Mouse (Mus musculus) hindbrain, embryonic 12.5 days (tissue): ENCODE measurements around the gene Tle4. TPM values are rescaled to one million over a fixed set of nuclear protein-coding genes. Genes with fewer than 3 reads are reported as not detected.

Source experiments
- ATAC-seq: fragments of 200-750 bp; cut with Nextera tagmentation; 2 replicates; pipeline ENCODE4 v1.8.0; 2017; ENCODE audit warnings: moderate TSS enrichment; ENCODE audit not compliant: low FRiP score
- H3K27ac ChIP-seq: fragments of 300-500 bp; sonication (generic); 2 replicates; pipeline ENCODE4 v1.5.1; 2016; ENCODE audit warnings: mild to moderate bottlenecking
- H3K27me3 ChIP-seq: fragments of 300-500 bp; sonication (generic); 2 replicates; pipeline ENCODE4 v1.6.1; 2016; ENCODE audit warnings: mild to moderate bottlenecking
- H3K36me3 ChIP-seq: fragments of 300-500 bp; sonication (generic); 2 replicates; pipeline ENCODE4 v1.6.1; 2016; ENCODE audit warnings: mild to moderate bottlenecking
- H3K4me1 ChIP-seq: fragments of 300-500 bp; sonication (generic); 2 replicates; pipeline ENCODE4 v1.6.1; 2016
- H3K4me2 ChIP-seq: fragments of 300-500 bp; sonication (generic); replicated peaks from 2 replicates; pipeline ENCODE4 v1.6.1; 2016; ENCODE audit warnings: mild to moderate bottlenecking
- H3K4me3 ChIP-seq: fragments of 300-500 bp; sonication (generic); 2 replicates; pipeline ENCODE4 v1.5.1; 2016; ENCODE audit warnings: mild to moderate bottlenecking
- H3K9ac ChIP-seq: fragments of 300-500 bp; sonication (generic); 2 replicates; pipeline ENCODE4 v1.6.1; 2016; ENCODE audit warnings: mild to moderate bottlenecking, moderate library complexity
- H3K9me3 ChIP-seq: fragments of 300-500 bp; sonication (generic); replicated peaks from 2 replicates; pipeline ENCODE4 v1.6.1; 2016; ENCODE audit warnings: mild to moderate bottlenecking
- WGBS: fragments of 180-500 bp; shearing (Covaris S2); methylation state at CpG from one replicate; pipeline ENCODE4 v1.1.7; 2016; 5-methylcytosine and 5-hydroxymethylcytosine counted together
- polyA plus RNA-seq: library from polyadenylated mRNA; unstranded; fragments of >200 nt; fragmentation: Nextera tagmentation; extraction: Ambion mirVana; gene quantifications from 2 replicates; pipeline ENCODE4 v1.2.1, GENCODE M21; 2016

Gene Tle4
- polyA plus RNA-seq, 1 experiment from 2014 or later: 37.7 TPM

- WGBS: 71% methylated on average over 2 of the region's 2 CpGs
- no peak overlapping the region for H3K4me3 ChIP-seq
- ATAC-seq: no peak
- no peak overlapping the region for H3K27ac ChIP-seq
- H3K9ac ChIP-seq: no peak overlapping the region
- peaks cover 36% of the 10 kb centered on the region for H3K4me1 ChIP-seq
- H3K27me3 ChIP-seq: no peaks in the 10 kb centered on the region
- H3K9me3 ChIP-seq: no peaks in the 10 kb centered on the region
- no peak overlapping the region for H3K4me2 ChIP-seq
- H3K36me3 ChIP-seq: no peaks in the 10 kb centered on the region
Measured at GRCm38 (mm10) chr19:14507911-14508310, 89.9 kb downstream of the Tle4 start.

DNA sequence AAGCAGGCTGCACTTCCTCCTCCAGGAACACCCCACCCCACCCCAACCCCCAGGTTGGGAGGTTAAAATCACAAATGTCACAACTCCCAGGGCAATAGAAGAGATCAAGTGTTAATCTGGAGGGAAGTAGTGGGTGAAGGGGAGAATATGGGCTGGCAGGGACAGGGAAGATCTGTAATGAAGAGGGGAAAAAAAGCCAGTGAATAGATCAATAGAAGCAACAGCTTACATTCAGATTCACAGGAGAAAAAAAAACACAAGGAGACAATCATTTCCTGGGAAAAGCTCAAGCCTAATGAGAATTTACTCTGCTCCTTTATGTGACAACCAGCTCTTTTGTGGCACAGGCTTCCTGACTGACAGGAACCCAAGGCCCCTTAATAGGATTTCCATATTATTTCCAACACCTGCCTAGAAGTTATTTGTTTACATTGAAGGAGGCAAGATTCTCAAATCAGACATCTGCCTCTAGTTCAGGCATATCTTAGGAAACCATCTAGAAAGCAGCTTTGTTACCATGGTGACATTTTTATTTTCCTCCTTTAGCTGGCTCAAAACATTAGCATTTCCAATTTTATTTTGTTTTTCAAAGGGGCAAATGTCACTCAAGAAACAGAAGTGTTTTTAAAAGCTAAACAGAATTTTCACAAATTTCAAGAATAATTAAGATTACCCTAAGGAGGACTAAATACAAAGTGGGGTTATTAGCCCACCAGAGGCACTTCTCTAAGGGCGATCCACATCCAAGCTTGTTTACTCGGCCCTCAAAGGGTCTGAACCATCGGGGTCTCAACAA lies 90.8 kb downstream of the Tle4 start:
- peak; percentile 49 for ATAC-seq
- H3K4me1 ChIP-seq: peaks cover 44% of the 10 kb centered on the region
- H3K27ac ChIP-seq: peak overlapping the region; percentile 62; the same call in 1 of the 2 replicates
- WGBS: 40% methylated on average over 3 of the region's 3 CpGs
- H3K9ac ChIP-seq: no peak overlapping the region
- no peaks in the 10 kb centered on the region for H3K9me3 ChIP-seq
- H3K27me3 ChIP-seq: no peaks in the 10 kb centered on the region
- H3K36me3 ChIP-seq: no peaks in the 10 kb centered on the region
- H3K4me2 ChIP-seq: no peak overlapping the region
- H3K4me3 ChIP-seq: no peak overlapping the region

GRCm38 (mm10) chr19:14505885-14506548 lies 91.8 kb downstream of the Tle4 start:
- no peak overlapping the region for H3K9ac ChIP-seq
- H3K27ac ChIP-seq: peak overlapping the region; percentile 70
- no peaks in the 10 kb centered on the region for H3K27me3 ChIP-seq
- no peaks in the 10 kb centered on the region for H3K9me3 ChIP-seq
- no peak overlapping the region for H3K4me3 ChIP-seq
- peaks cover 48% of the 10 kb centered on the region for H3K4me1 ChIP-seq
- 66% methylated on average over 2 of the region's 2 CpGs for WGBS
- ATAC-seq: peak; percentile 27; the same call in 1 of the 2 replicates
- H3K36me3 ChIP-seq: no peaks in the 10 kb centered on the region
- peak overlapping the region; percentile 15; the same call in 1 of the 2 replicates for H3K4me2 ChIP-seq

DNA sequence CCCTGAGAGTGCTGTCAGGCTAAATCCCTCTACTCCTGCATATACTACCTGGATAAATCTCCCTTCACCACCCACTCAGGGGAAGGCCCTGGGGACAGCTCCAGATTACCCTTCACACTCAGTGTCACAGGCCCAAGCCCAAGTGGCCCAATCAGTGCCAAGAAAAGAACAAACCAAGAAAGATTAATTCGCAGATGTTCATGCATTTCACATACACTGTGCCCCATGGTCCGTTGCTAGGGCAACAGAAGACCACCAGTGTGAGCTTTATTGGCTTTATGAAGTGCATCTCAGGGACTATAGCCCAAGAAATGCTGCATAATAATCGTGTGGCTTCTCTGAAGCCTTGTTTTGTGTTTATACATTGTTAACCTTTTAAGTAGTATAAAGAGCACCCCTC lies 92.5 kb downstream of the Tle4 start:
- H3K9ac ChIP-seq: no peak overlapping the region
- WGBS: 30% methylated on average over 3 of the region's 3 CpGs
- peak overlapping the region; percentile 15; the same call in 1 of the 2 replicates for H3K4me2 ChIP-seq

GRCm38 (mm10) chr19:14503862-14504261 lies 94.0 kb downstream of the Tle4 start:
- H3K4me3 ChIP-seq: no peak overlapping the region
- no peak overlapping the region for H3K9ac ChIP-seq
- no peak overlapping the region for H3K27ac ChIP-seq
- H3K36me3 ChIP-seq: no peaks in the 10 kb centered on the region
- H3K4me1 ChIP-seq: peaks cover 48% of the 10 kb centered on the region
- no peak for ATAC-seq
- H3K4me2 ChIP-seq: no peak overlapping the region
- WGBS: 82% methylated on average over 6 of the region's 6 CpGs
- H3K9me3 ChIP-seq: no peaks in the 10 kb centered on the region
- H3K27me3 ChIP-seq: no peaks in the 10 kb centered on the region

More for the DNA sequence above, 92.5 kb downstream of the Tle4 start:
- Histone ChIP-seq H3K27ac (peak overlapping the region; percentile 70), H3K4me3 (no peak overlapping the region), H3K36me3 (no peaks in the 10 kb centered on the region), H3K4me1 (peaks cover 48% of the 10 kb centered on the region), H3K9me3 (no peaks in the 10 kb centered on the region), H3K27me3 (no peaks in the 10 kb centered on the region)
- ATAC-seq: peak; percentile 71

- Histone ChIP-seq H3K36me3 (no peaks in the 10 kb centered on the region), H3K27me3 (no peaks in the 10 kb centered on the region), H3K4me1 (peaks cover 37% of the 10 kb centered on the region), H3K4me3 (no peak overlapping the region), H3K9me3 (no peaks in the 10 kb centered on the region), H3K4me2 (no peak overlapping the region), H3K9ac (no peak overlapping the region), H3K27ac (no peak overlapping the region)
- 12% methylated on average over 7 of the region's 7 CpGs for WGBS
- peak; percentile 10; the same call in 1 of the 2 replicates for ATAC-seq
Measured at GRCm38 (mm10) chr19:14502234-14502633, 95.6 kb downstream of the Tle4 start.

- WGBS: 38% methylated on average over 3 of the region's 3 CpGs
- no peaks in the 10 kb centered on the region for H3K27me3 ChIP-seq
- ATAC-seq: no peak
Measured at GRCm38 (mm10) chr19:14499835-14500425, 97.9 kb downstream of the Tle4 start.

GRCm38 (mm10) chr19:14493047-14493446 lies 104.8 kb downstream of the Tle4 start:
- H3K27ac ChIP-seq: no peak overlapping the region
- H3K4me2 ChIP-seq: no peak overlapping the region
- WGBS: 92% methylated on average over 3 of the region's 3 CpGs
- no peak for ATAC-seq
- H3K4me3 ChIP-seq: no peak overlapping the region
- H3K9me3 ChIP-seq: no peaks in the 10 kb centered on the region
- no peak overlapping the region for H3K9ac ChIP-seq
- H3K4me1 ChIP-seq: no peaks in the 10 kb centered on the region
- no peaks in the 10 kb centered on the region for H3K27me3 ChIP-seq
- no peaks in the 10 kb centered on the region for H3K36me3 ChIP-seq

More at GRCm38 (mm10) chr19:14499835-14500425, 97.9 kb downstream of the Tle4 start:
- Histone ChIP-seq H3K9ac (no peak overlapping the region), H3K4me2 (no peak overlapping the region), H3K27ac (no peak overlapping the region), H3K9me3 (no peaks in the 10 kb centered on the region), H3K4me1 (peaks cover 15% of the 10 kb centered on the region), H3K4me3 (no peak overlapping the region), H3K36me3 (no peaks in the 10 kb centered on the region)

- WGBS: 69% methylated on average over 9 of the region's 9 CpGs
- ATAC-seq: peak; percentile 50; the same call in 1 of the 2 replicates
Measured at GRCm38 (mm10) chr19:14487180-14487579, 110.7 kb downstream of the Tle4 start.

GRCm38 (mm10) chr19:14485176-14485575 lies 112.7 kb downstream of the Tle4 start:
- Histone ChIP-seq H3K4me3 (no peak overlapping the region), H3K4me2 (no peak overlapping the region), H3K36me3 (no peaks in the 10 kb centered on the region), H3K4me1 (peaks cover 16% of the 10 kb centered on the region), H3K27me3 (no peaks in the 10 kb centered on the region), H3K9ac (no peak overlapping the region), H3K27ac (no peak overlapping the region), H3K9me3 (no peaks in the 10 kb centered on the region)
- ATAC-seq: no peak
- WGBS: 81% methylated on average over 3 of the region's 3 CpGs

More at GRCm38 (mm10) chr19:14487180-14487579, 110.7 kb downstream of the Tle4 start:
- no peak overlapping the region for H3K4me2 ChIP-seq
- no peak overlapping the region for H3K27ac ChIP-seq
- H3K4me1 ChIP-seq: peaks cover 3% of the 10 kb centered on the region
- H3K9ac ChIP-seq: no peak overlapping the region
- H3K36me3 ChIP-seq: no peaks in the 10 kb centered on the region
- H3K27me3 ChIP-seq: no peaks in the 10 kb centered on the region
- H3K4me3 ChIP-seq: no peak overlapping the region
- H3K9me3 ChIP-seq: no peaks in the 10 kb centered on the region

DNA sequence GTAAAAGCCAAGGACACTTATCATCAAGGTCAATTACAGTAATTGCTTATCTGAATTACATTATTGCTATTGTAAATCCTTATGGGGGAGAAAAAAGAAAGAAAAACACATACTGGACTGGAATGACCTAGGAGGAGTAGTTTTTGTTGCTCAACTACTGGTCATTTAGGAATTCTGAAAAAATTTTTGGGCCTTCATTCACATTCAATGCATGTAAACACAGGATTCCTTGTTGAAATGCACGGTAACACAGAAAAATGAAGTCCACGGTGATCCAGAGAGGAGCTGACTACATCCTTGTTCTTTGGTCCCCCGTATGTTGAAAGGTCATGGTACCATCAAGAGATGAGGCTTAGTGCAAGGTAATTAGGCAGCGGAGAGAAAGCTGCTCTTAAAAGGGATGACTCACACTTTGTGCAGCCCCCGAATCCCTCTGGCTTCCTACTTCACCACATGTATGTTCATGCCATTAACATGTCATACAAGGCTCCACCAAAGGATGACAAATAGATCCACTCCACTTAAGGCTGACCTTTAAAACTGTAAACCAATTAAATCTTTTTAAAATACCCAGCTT lies 115.2 kb downstream of the Tle4 start:
- 79% methylated on average over 5 of the region's 5 CpGs for WGBS
- no peak overlapping the region for H3K27ac ChIP-seq
- H3K9me3 ChIP-seq: no peaks in the 10 kb centered on the region
- no peak for ATAC-seq
- no peaks in the 10 kb centered on the region for H3K27me3 ChIP-seq
- H3K4me1 ChIP-seq: peaks cover 24% of the 10 kb centered on the region
- H3K36me3 ChIP-seq: no peaks in the 10 kb centered on the region
- H3K4me2 ChIP-seq: no peak overlapping the region
- no peak overlapping the region for H3K9ac ChIP-seq
- no peak overlapping the region for H3K4me3 ChIP-seq
